Mouse (Mus musculus): Measurements from ENCODE around the gene Ctu1.
"Not testable (repeated sequence)": the region's sequence is repeated elsewhere in the genome, so short reads cannot be mapped to it uniquely, and the experiment has no call there.

The Ctu1 gene

GRCm38 (mm10) chr7:43671809-43672580 lies at the start of gene Ctu1:
TSS of gene Ctu1 (plus strand) at chr7:43672016.
- DNase-seq: peak; percentile 83 to 88

- no peak for DNase-seq
These were observed 48.9 kb upstream of the Ctu1 start for GRCm38 (mm10) chr7:43622927-43623326.

GRCm38 (mm10) chr7:43623819-43624218 lies 48.0 kb upstream of the Ctu1 start:
- DNase-seq: no peak

- no peak for DNase-seq
These were observed 46.8 kb upstream of the Ctu1 start for GRCm38 (mm10) chr7:43625065-43625464.

GRCm38 (mm10) chr7:43625794-43626422 lies 45.9 kb upstream of the Ctu1 start:
- DNase-seq: no peak

- DNase-seq: no peak
These were observed 37.9 kb upstream of the Ctu1 start for GRCm38 (mm10) chr7:43633940-43634339.

- no peak for DNase-seq
These were observed 37.3 kb upstream of the Ctu1 start, which contains the start of gene Ceacam18 for GRCm38 (mm10) chr7:43634500-43634899. TSS of gene Ceacam18 (plus strand) at chr7:43634707.

- no peak for DNase-seq
These were observed 35.6 kb upstream of the Ctu1 start for GRCm38 (mm10) chr7:43636194-43636593.

- DNase-seq: no peak
These were observed 34.7 kb upstream of the Ctu1 start for GRCm38 (mm10) chr7:43637118-43637517.

GRCm38 (mm10) chr7:43642587-43642986 lies 29.2 kb upstream of the Ctu1 start:
- DNase-seq: no peak

- no peak for DNase-seq
These were observed 28.7 kb upstream of the Ctu1 start for GRCm38 (mm10) chr7:43643046-43643652.

- DNase-seq: no peak
These were observed 19.1 kb upstream of the Ctu1 start for GRCm38 (mm10) chr7:43652683-43653082.

- no peak for DNase-seq
These were observed 17.3 kb upstream of the Ctu1 start for GRCm38 (mm10) chr7:43654519-43654918.

- DNase-seq: no peak
These were observed 15.6 kb upstream of the Ctu1 start for GRCm38 (mm10) chr7:43656232-43656631.

GRCm38 (mm10) chr7:43660002-43660401 lies 11.8 kb upstream of the Ctu1 start, which contains the start of gene Siglece:
TSS of gene Siglece (minus strand) at chr7:43660161.
- no peak for DNase-seq

GRCm38 (mm10) chr7:43662804-43663203 lies 9.0 kb upstream of the Ctu1 start:
- no peak for DNase-seq

GRCm38 (mm10) chr7:43667221-43667620 lies 4.6 kb upstream of the Ctu1 start:
- DNase-seq: not testable (repeated sequence)

- no peak for DNase-seq
These were observed 3.2 kb upstream of the Ctu1 start for GRCm38 (mm10) chr7:43668582-43668981.

- no peak for DNase-seq
These were observed 580 bp upstream of the Ctu1 start for GRCm38 (mm10) chr7:43671064-43671808.

- peak in 1 of 2 experiments; percentile 11 for DNase-seq
These were observed 905 bp downstream of the Ctu1 start for GRCm38 (mm10) chr7:43672581-43673260.

- no peak for DNase-seq
These were observed 3.3 kb downstream of the Ctu1 start for GRCm38 (mm10) chr7:43675091-43675490.

- peak in 1 of 2 experiments; percentile 41 for DNase-seq
These were observed 6.7 kb downstream of the Ctu1 start for GRCm38 (mm10) chr7:43678517-43678916.
